Mouse (Mus musculus) lung, adult 2 months (tissue): ENCODE data around the gene Ambra1.

Source experiments
- CTCF ChIP-seq: fragments of 200-500 bp; IDR thresholded peaks from 2 replicates; pipeline ENCODE4 v1.5.1; 2011; ENCODE audit warnings: mild to moderate bottlenecking, low read length, control low read depth; ENCODE audit not compliant: insufficient read depth
- POLR2A ChIP-seq: fragments of 200-500 bp; IDR thresholded peaks from 2 replicates; pipeline ENCODE4 v1.6.1; 2011; ENCODE audit warnings: low read depth, mild to moderate bottlenecking, control low read depth, low read length, borderline replicate concordance; ENCODE audit errors: extremely low read depth

- TF ChIP-seq POLR2A (no peak), CTCF (no peak)
These were observed 114.2 kb downstream of the Ambra1 start for GRCm38 (mm10) chr2:91844085-91844484.
